Mouse (Mus musculus): ENCODE measurements around the gene Stx8. TPM values are rescaled to one million over a fixed set of nuclear protein-coding genes. Genes with fewer than 3 reads are reported as not detected.

Stx8 gene
- total and polyA plus RNA-seq, 2 experiments from 2014 or later = 13.2 to 63.6 TPM

GRCm38 (mm10) chr11:68164408-68164807, 198.4 kb downstream of the Stx8 start:
- DNase-seq (ENCODE audit: low spot score) (no peak), ATAC-seq (ENCODE audit: low FRiP score) (no peak)
- Histone ChIP-seq H3K36me3 (ENCODE audit: insufficient read depth, low read length) (no peaks in the 10 kb centered on the region), H3K27me3 (ENCODE audit: insufficient read depth, low read length) (no peaks in the 10 kb centered on the region), H3K4me1 (ENCODE audit: insufficient read depth, low read length) (no peaks in the 10 kb centered on the region), H3K9ac (replicated peaks; ENCODE audit: low read length, poor library complexity, severe bottlenecking) (no peak overlapping the region), H3K4me3 (ENCODE audit: low read depth, low read length) (no peak overlapping the region), H3K9me3 (ENCODE audit: low read length) (no peaks in the 10 kb centered on the region), H3K4me2 (ENCODE audit: low read depth, low read length, poor library complexity, severe bottlenecking) (no peak overlapping the region), H3K27ac (ENCODE audit: low read depth, low read length) (no peak overlapping the region)
- 91% methylated on average over 5 of the region's 5 CpGs for WGBS
- TF ChIP-seq CTCF (IDR thresholded peaks at IDR 0.05) = no peak

GRCm38 (mm10) chr11:68168427-68168826, 202.4 kb downstream of the Stx8 start:
- H3K9me3 ChIP-seq (ENCODE audit: low read length) = no peaks in the 10 kb centered on the region
- WGBS = 92% methylated on average over 4 of the region's 4 CpGs
- H3K4me1 ChIP-seq (ENCODE audit: insufficient read depth, low read length) = no peaks in the 10 kb centered on the region
- H3K4me3 ChIP-seq (ENCODE audit: low read depth, low read length) = no peak overlapping the region
- DNase-seq (ENCODE audit: low spot score) (no peak), ATAC-seq (ENCODE audit: low FRiP score) (no peak)
- H3K27ac ChIP-seq (ENCODE audit: low read depth, low read length) = no peak overlapping the region
- H3K4me2 ChIP-seq (ENCODE audit: low read depth, low read length, poor library complexity, severe bottlenecking) = no peak overlapping the region
- H3K27me3 ChIP-seq (ENCODE audit: insufficient read depth, low read length) = peaks cover 2% of the 10 kb centered on the region; the same call in 1 of the 2 replicates
- no peaks in the 10 kb centered on the region for H3K36me3 ChIP-seq (ENCODE audit: insufficient read depth, low read length)
- H3K9ac ChIP-seq (replicated peaks; ENCODE audit: low read length, poor library complexity, severe bottlenecking) = no peak overlapping the region
- TF ChIP-seq CTCF (IDR thresholded peaks at IDR 0.05) = no peak

- 89% methylated on average over 7 of the region's 7 CpGs for WGBS
Observed at GRCm38 (mm10) chr11:68171973-68172647, 206.1 kb downstream of the Stx8 start.

GRCm38 (mm10) chr11:68172648-68173045, 206.7 kb downstream of the Stx8 start:
- Histone ChIP-seq H3K27ac (ENCODE audit: low read depth, low read length) (no peak overlapping the region), H3K9ac (replicated peaks; ENCODE audit: low read length, poor library complexity, severe bottlenecking) (no peak overlapping the region), H3K4me2 (ENCODE audit: low read depth, low read length, poor library complexity, severe bottlenecking) (no peak overlapping the region), H3K9me3 (ENCODE audit: low read length) (no peaks in the 10 kb centered on the region), H3K4me3 (ENCODE audit: low read depth, low read length) (no peak overlapping the region), H3K36me3 (ENCODE audit: insufficient read depth, low read length) (no peaks in the 10 kb centered on the region), H3K27me3 (ENCODE audit: insufficient read depth, low read length) (peaks cover 2% of the 10 kb centered on the region; the same call in 1 of the 2 replicates), H3K4me1 (ENCODE audit: insufficient read depth, low read length) (no peaks in the 10 kb centered on the region)
- 80% methylated on average over 3 of the region's 4 CpGs for WGBS
- TF ChIP-seq CTCF (IDR thresholded peaks at IDR 0.05) = no peak
- no peak for DNase-seq (ENCODE audit: low spot score)
- ATAC-seq (ENCODE audit: low FRiP score) = no peak

More at GRCm38 (mm10) chr11:68171973-68172647, 206.1 kb downstream of the Stx8 start:
- no peaks in the 10 kb centered on the region for H3K9me3 ChIP-seq (ENCODE audit: low read length)
- no peak overlapping the region for H3K4me3 ChIP-seq (ENCODE audit: low read depth, low read length)
- DNase-seq (ENCODE audit: low spot score) (no peak), ATAC-seq (ENCODE audit: low FRiP score) (no peak)
- no peaks in the 10 kb centered on the region for H3K36me3 ChIP-seq (ENCODE audit: insufficient read depth, low read length)
- H3K27me3 ChIP-seq (ENCODE audit: insufficient read depth, low read length) = peaks cover 2% of the 10 kb centered on the region; the same call in 1 of the 2 replicates
- no peak overlapping the region for H3K27ac ChIP-seq (ENCODE audit: low read depth, low read length)
- no peak overlapping the region for H3K4me2 ChIP-seq (ENCODE audit: low read depth, low read length, poor library complexity, severe bottlenecking)
- H3K4me1 ChIP-seq (ENCODE audit: insufficient read depth, low read length) = no peaks in the 10 kb centered on the region
- H3K9ac ChIP-seq (replicated peaks; ENCODE audit: low read length, poor library complexity, severe bottlenecking) = no peak overlapping the region
- no peak for TF ChIP-seq CTCF (IDR thresholded peaks at IDR 0.05)

- Histone ChIP-seq H3K4me2 (ENCODE audit: low read depth, low read length, poor library complexity, severe bottlenecking) (no peak overlapping the region), H3K36me3 (ENCODE audit: insufficient read depth, low read length) (no peaks in the 10 kb centered on the region), H3K4me3 (ENCODE audit: low read depth, low read length) (no peak overlapping the region), H3K9me3 (ENCODE audit: low read length) (no peaks in the 10 kb centered on the region), H3K9ac (replicated peaks; ENCODE audit: low read length, poor library complexity, severe bottlenecking) (no peak overlapping the region), H3K27ac (ENCODE audit: low read depth, low read length) (no peak overlapping the region), H3K27me3 (ENCODE audit: insufficient read depth, low read length) (no peaks in the 10 kb centered on the region), H3K4me1 (ENCODE audit: insufficient read depth, low read length) (no peaks in the 10 kb centered on the region)
- ATAC-seq (ENCODE audit: low FRiP score) (no peak), DNase-seq (ENCODE audit: low spot score) (no peak)
- no peak for TF ChIP-seq CTCF (IDR thresholded peaks at IDR 0.05)
- 82% methylated on average over 4 of the region's 4 CpGs for WGBS
Observed at GRCm38 (mm10) chr11:68176550-68176949, 210.6 kb downstream of the Stx8 start.

GRCm38 (mm10) chr11:68177415-68177814, 211.4 kb downstream of the Stx8 start:
- Histone ChIP-seq H3K27ac (ENCODE audit: low read depth, low read length) (no peak overlapping the region), H3K4me2 (ENCODE audit: low read depth, low read length, poor library complexity, severe bottlenecking) (no peak overlapping the region), H3K36me3 (ENCODE audit: insufficient read depth, low read length) (no peaks in the 10 kb centered on the region), H3K9me3 (ENCODE audit: low read length) (no peaks in the 10 kb centered on the region), H3K4me3 (ENCODE audit: low read depth, low read length) (no peak overlapping the region), H3K9ac (replicated peaks; ENCODE audit: low read length, poor library complexity, severe bottlenecking) (no peak overlapping the region), H3K27me3 (ENCODE audit: insufficient read depth, low read length) (no peaks in the 10 kb centered on the region), H3K4me1 (ENCODE audit: insufficient read depth, low read length) (no peaks in the 10 kb centered on the region)
- TF ChIP-seq CTCF (IDR thresholded peaks at IDR 0.05) = no peak
- no peak for DNase-seq (ENCODE audit: low spot score)
- 76% methylated on average over 7 of the region's 7 CpGs for WGBS
- no peak for ATAC-seq (ENCODE audit: low FRiP score)
